Mouse (Mus musculus) hindbrain, embryonic 15.5 days (tissue): Measurements from ENCODE around the gene Smtnl2. TPM values are rescaled to one million over a fixed set of nuclear protein-coding genes. Genes with fewer than 3 reads are reported as not detected.

Experiments used
- ATAC-seq: fragments of 200-750 bp; cut with Nextera tagmentation; 2 replicates; pipeline ENCODE4 v1.8.0; 2017; ENCODE audit warnings: low read depth, moderate number of reproducible peaks, moderate TSS enrichment; ENCODE audit not compliant: low FRiP score
- H3K27ac ChIP-seq: fragments of 300-500 bp; sonication (generic); replicated peaks from 2 replicates; pipeline ENCODE4 v1.5.1; 2015; ENCODE audit warnings: mild to moderate bottlenecking, inconsistent platforms
- H3K27me3 ChIP-seq: fragments of 300-500 bp; sonication (generic); 2 replicates; pipeline ENCODE4 v1.6.1; 2015; ENCODE audit warnings: control low read depth, inconsistent platforms
- H3K36me3 ChIP-seq: fragments of 300-500 bp; sonication (generic); 2 replicates; pipeline ENCODE4 v1.6.1; 2015; ENCODE audit warnings: control low read depth, inconsistent platforms
- H3K4me1 ChIP-seq: fragments of 300-500 bp; sonication (generic); replicated peaks from 2 replicates; pipeline ENCODE4 v1.6.1; 2015; ENCODE audit warnings: control low read depth, inconsistent platforms
- H3K4me2 ChIP-seq: fragments of 300-500 bp; sonication (generic); 2 replicates; pipeline ENCODE4 v1.6.1; 2015; ENCODE audit warnings: moderate library complexity, mild to moderate bottlenecking, inconsistent platforms
- H3K4me3 ChIP-seq: fragments of 300-500 bp; sonication (generic); 2 replicates; pipeline ENCODE4 v1.5.1; 2015; ENCODE audit warnings: mild to moderate bottlenecking, inconsistent platforms
- H3K9ac ChIP-seq: fragments of 300-500 bp; sonication (generic); 2 replicates; pipeline ENCODE4 v1.6.1; 2015; ENCODE audit warnings: inconsistent platforms
- H3K9me3 ChIP-seq: fragments of 300-500 bp; sonication (generic); 2 replicates; pipeline ENCODE4 v1.6.1; 2016; ENCODE audit warnings: control low read depth, inconsistent platforms
- WGBS: fragments of 180-500 bp; shearing (Covaris S2); methylation state at CpG from one replicate; pipeline ENCODE4 v1.1.7; 2015; 5-methylcytosine and 5-hydroxymethylcytosine counted together
- polyA plus RNA-seq: library from polyadenylated mRNA; unstranded; fragments of >200 nt; fragmentation: Nextera tagmentation; extraction: Ambion mirVana; gene quantifications from 2 replicates; pipeline ENCODE4 v1.2.1, GENCODE M21; 2015

Smtnl2 gene
- polyA plus RNA-seq, 1 experiment from 2014 or later: 9.9 TPM

DNA sequence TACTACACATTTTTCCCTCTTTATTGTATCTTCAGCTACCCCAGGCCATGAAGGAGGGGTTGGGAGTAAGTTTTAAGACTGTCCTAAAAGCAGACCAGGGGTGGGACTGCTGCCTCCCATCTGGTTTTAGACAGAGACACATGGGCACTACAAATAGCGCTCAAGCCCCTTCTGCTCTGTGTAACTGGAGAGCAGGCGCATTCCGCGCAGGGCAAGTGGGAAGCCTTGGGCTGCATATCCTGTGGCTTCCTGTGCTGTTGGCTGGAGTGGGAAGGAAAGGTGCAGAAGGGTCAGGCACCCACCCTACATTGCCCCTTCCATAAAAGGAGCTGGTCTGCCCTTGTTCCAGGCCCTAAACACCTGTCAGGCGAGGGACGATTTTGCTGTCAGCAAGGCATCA lies 15.9 kb downstream of the Smtnl2 start:
- Histone ChIP-seq H3K4me3 (no peak overlapping the region), H3K27me3 (no peaks in the 10 kb centered on the region), H3K36me3 (no peaks in the 10 kb centered on the region), H3K9me3 (no peaks in the 10 kb centered on the region), H3K4me2 (no peak overlapping the region), H3K27ac (no peak overlapping the region), H3K9ac (no peak overlapping the region), H3K4me1 (peaks cover 5% of the 10 kb centered on the region; the same call in 1 of the 2 replicates)
- ATAC-seq: no peak
- WGBS: 90% methylated on average over 6 of the region's 6 CpGs

DNA sequence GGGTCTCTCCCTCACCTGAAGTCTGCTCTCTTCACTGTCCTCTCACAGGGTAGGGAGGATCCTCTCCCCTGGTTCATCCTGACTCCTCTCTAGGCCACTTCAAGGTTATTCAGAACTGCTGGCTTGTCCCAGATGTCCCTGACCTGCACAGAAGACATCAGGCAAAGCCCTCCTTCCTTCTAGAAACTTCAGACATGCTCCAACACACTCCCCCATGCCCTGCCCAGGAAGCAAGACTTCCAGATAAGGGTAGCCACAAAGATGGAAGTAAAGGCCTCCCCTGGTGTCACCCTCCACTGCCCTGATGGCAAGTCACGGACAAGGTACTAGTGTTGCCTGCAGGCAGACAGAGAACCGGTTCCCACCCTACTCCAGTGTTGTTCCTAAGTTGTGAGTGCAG lies 16.8 kb downstream of the Smtnl2 start:
- no peak for ATAC-seq
- Histone ChIP-seq H3K4me3 (no peak overlapping the region), H3K9me3 (no peaks in the 10 kb centered on the region), H3K9ac (no peak overlapping the region), H3K27me3 (no peaks in the 10 kb centered on the region), H3K36me3 (no peaks in the 10 kb centered on the region), H3K4me2 (no peak overlapping the region), H3K4me1 (peaks cover 5% of the 10 kb centered on the region; the same call in 1 of the 2 replicates), H3K27ac (no peak overlapping the region)
- WGBS: 89% methylated on average over 2 of the region's 2 CpGs

DNA sequence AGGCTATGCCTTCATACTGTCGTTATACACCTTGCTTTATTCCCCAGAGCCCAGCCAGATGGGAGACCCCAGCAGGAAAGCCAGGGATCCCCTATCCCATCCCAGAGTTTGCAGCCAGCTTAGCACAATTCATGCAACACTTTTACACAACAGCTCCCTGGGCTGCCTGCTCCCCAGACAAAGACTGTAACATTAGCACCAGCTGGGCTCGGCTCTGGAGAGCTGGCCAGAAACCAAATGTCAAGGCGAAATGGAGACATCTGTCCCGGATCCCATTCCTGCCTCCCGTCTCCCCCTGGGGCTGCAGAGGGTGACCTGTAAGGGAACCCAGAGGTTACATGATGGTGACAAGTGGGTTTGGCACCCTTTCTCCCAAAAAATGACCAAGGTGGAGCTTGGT lies 17.8 kb downstream of the Smtnl2 start:
- Histone ChIP-seq H3K4me3 (no peak overlapping the region), H3K9me3 (no peaks in the 10 kb centered on the region), H3K4me2 (no peak overlapping the region), H3K4me1 (peaks cover 5% of the 10 kb centered on the region; the same call in 1 of the 2 replicates), H3K9ac (no peak overlapping the region), H3K36me3 (no peaks in the 10 kb centered on the region), H3K27ac (no peak overlapping the region), H3K27me3 (no peaks in the 10 kb centered on the region)
- no peak for ATAC-seq
- 28% methylated on average over 5 of the region's 5 CpGs for WGBS

DNA sequence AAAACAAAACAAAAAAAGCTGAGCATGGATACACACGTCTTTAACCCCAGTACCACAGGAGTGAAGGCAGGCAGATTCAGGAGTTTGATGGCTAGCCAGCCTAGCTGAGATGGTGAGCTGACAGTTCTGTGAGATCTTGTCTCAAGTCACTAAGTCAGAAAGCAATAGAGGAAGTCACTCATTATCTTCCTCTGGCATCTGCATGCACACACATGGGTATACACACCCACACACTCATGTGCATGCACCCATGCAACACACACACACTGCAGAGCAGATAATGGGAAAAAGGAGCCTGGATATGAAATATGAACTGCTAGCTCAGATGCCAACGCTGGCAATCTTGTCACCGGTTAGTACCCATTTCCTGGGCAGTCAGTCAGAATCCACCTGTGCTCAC lies 18.3 kb downstream of the Smtnl2 start:
- no peaks in the 10 kb centered on the region for H3K36me3 ChIP-seq
- no peak for ATAC-seq
- no peaks in the 10 kb centered on the region for H3K9me3 ChIP-seq
- 81% methylated on average over 3 of the region's 3 CpGs for WGBS
- no peak overlapping the region for H3K27ac ChIP-seq
- H3K4me1 ChIP-seq: peaks cover 5% of the 10 kb centered on the region; the same call in 1 of the 2 replicates
- H3K27me3 ChIP-seq: no peaks in the 10 kb centered on the region
- no peak overlapping the region for H3K4me3 ChIP-seq
- no peak overlapping the region for H3K4me2 ChIP-seq
- no peak overlapping the region for H3K9ac ChIP-seq

DNA sequence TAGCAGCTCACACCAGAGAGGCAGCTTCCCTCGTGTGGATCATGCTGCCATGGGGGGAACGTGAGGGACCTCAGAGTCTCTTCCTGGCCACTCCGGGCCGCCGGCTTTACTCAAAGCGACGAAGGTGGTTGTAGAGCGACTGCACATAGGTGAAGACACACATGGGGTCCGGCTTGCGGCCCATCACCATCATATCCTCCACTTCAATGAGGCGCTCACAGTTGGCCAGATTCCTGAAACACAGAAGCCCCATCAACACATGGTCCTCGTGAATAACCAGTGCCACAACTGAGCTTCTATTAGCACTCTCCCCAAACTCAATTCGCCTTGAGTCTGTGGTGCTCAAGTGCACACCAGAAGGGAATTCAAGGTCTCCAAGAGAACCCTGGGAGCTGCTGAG lies 20.3 kb downstream of the Smtnl2 start:
- no peak overlapping the region for H3K9ac ChIP-seq
- no peak for ATAC-seq
- no peaks in the 10 kb centered on the region for H3K9me3 ChIP-seq
- 92% methylated on average over 13 of the region's 13 CpGs for WGBS
- no peak overlapping the region for H3K4me2 ChIP-seq
- H3K4me1 ChIP-seq: peaks cover 5% of the 10 kb centered on the region; the same call in 1 of the 2 replicates
- no peaks in the 10 kb centered on the region for H3K36me3 ChIP-seq
- no peak overlapping the region for H3K4me3 ChIP-seq
- no peaks in the 10 kb centered on the region for H3K27me3 ChIP-seq
- H3K27ac ChIP-seq: no peak overlapping the region

DNA sequence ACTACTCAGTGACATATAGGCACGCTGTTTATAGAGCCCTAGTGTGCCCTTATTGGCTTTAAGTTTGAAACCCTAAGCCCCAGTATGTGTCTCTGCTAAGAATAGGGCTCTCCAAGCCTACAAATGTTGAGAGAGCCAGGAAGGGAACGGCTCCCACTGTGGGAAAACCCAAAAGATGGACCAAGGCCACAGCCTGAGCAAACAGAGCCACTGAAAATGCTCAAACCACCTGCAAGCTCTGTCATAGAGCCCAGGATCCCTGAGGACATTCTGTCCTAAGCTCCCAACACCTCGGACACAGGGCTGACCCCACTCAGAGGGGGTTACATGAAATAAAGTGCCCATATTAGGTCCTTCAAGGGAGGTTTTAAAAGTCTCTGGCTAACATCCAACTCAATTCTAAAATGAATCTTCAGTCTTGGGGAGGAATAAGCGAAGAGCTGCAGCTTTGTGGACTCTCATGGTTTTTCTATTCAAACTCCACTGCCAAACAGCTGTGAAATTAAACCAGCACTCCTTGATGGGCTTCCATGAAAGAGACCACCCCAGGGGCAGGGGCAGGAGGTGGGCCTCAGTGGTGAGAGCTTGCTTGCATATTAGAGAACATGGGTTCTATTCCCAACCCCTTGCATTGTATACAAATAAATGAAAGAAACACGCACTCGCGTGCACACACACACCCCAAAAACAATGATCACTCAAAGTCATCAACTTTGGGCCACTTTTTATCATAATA lies 21.9 kb downstream of the Smtnl2 start:
- H3K4me2 ChIP-seq: no peak overlapping the region
- H3K9ac ChIP-seq: no peak overlapping the region
- no peak overlapping the region for H3K27ac ChIP-seq
- WGBS: 88% methylated on average over 7 of the region's 7 CpGs
- peaks cover 5% of the 10 kb centered on the region; the same call in 1 of the 2 replicates for H3K4me1 ChIP-seq
- H3K36me3 ChIP-seq: no peaks in the 10 kb centered on the region
- no peaks in the 10 kb centered on the region for H3K9me3 ChIP-seq
- H3K4me3 ChIP-seq: no peak overlapping the region
- no peak for ATAC-seq
- no peaks in the 10 kb centered on the region for H3K27me3 ChIP-seq

DNA sequence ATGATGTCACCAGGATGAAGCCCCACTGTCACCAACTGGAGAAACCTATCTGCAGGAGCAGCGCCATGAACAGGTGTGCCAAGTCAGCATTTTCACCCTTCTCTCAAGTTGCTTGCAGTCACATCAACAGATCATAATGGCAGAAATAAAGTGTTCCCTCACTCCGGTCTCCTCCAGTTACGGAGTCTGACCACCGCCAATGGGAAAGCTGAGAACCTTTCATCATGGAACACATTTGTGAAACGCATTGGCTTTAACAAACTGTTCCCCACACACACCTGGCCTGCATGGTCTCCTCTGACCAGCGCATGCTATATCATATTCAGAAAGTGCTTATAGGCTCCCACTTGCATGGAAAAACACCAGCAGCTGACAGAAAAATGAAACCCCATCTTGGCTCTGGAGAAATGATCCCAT lies 23.4 kb downstream of the Smtnl2 start:
- no peaks in the 10 kb centered on the region for H3K27me3 ChIP-seq
- H3K36me3 ChIP-seq: no peaks in the 10 kb centered on the region
- H3K9ac ChIP-seq: no peak overlapping the region
- 92% methylated on average over 6 of the region's 6 CpGs for WGBS
- no peaks in the 10 kb centered on the region for H3K4me1 ChIP-seq
- H3K4me3 ChIP-seq: no peak overlapping the region
- H3K4me2 ChIP-seq: no peak overlapping the region
- no peak for ATAC-seq
- H3K9me3 ChIP-seq: no peaks in the 10 kb centered on the region
- H3K27ac ChIP-seq: no peak overlapping the region

DNA sequence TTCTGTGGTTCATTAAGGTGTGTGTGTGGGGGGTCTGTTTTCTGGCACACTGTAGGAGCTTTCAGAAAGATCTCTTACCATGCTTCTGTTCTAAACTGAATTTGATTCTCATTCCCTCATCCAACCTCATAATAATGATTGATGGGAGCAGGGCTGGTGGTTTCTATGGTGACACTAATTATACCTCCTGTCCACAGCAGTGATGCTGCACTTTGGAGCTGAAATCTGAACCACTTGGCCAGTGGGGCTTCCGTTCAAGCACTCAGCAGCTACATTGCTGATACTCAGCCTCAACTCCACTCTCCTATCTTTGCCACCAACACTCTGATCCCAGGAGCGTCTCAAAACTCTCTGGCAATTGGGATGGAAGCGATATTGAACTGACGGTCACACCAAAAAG lies 32.2 kb downstream of the Smtnl2 start:
- Histone ChIP-seq H3K27me3 (no peaks in the 10 kb centered on the region), H3K4me3 (no peak overlapping the region), H3K4me2 (no peak overlapping the region), H3K9ac (no peak overlapping the region), H3K4me1 (no peaks in the 10 kb centered on the region), H3K9me3 (no peaks in the 10 kb centered on the region), H3K36me3 (no peaks in the 10 kb centered on the region), H3K27ac (no peak overlapping the region)
- 85% methylated on average over 4 of the region's 4 CpGs for WGBS
- no peak for ATAC-seq

DNA sequence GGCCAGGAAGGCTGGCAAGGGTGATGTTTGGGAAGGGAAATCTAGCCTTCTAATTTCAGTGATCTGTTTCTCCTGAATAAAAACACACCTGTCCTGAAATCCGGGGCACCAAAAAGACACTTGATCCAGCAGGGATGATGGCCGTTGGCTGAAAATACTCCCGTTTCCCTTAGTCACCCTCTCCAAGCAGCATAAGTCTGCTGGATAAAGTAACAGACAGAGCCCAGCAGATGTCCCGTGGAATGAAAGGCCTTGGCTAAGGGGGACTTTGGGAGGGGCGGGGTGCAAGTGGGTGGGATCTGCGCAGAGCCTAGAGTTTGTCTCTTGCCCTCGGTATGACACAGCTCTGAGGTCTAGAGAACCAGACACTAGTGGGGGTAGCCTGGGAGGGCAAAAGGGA lies 33.3 kb downstream of the Smtnl2 start:
- H3K4me3 ChIP-seq: no peak overlapping the region

DNA sequence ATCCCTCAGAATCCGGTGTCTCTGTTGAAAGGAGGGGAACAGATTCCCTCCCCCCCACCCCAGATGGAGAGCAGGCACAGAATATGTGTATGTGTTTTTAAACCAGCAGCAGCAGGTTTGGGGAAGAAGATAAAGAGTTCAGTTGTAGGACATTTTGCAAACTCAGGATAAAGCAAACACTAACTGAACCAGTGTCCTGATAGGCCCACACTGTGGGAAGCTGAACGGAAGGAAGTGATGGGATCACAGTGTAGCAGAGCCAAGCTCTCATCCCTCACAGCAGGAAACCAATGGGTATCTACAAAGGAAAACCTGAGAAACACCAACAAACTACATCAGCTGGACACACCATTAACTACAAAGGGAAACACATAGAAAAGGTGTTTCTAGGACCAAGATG lies 35.0 kb downstream of the Smtnl2 start:
- no peak overlapping the region for H3K4me2 ChIP-seq
- no peak overlapping the region for H3K9ac ChIP-seq
- H3K36me3 ChIP-seq: no peaks in the 10 kb centered on the region
- 82% methylated on average over 2 of the region's 2 CpGs for WGBS
- no peak overlapping the region for H3K27ac ChIP-seq
- no peaks in the 10 kb centered on the region for H3K4me1 ChIP-seq
- no peaks in the 10 kb centered on the region for H3K9me3 ChIP-seq
- no peak for ATAC-seq
- no peaks in the 10 kb centered on the region for H3K27me3 ChIP-seq
- no peak overlapping the region for H3K4me3 ChIP-seq

More for the DNA sequence above, 33.3 kb downstream of the Smtnl2 start:
- Histone ChIP-seq H3K4me2 (no peak overlapping the region), H3K9me3 (no peaks in the 10 kb centered on the region), H3K27me3 (no peaks in the 10 kb centered on the region), H3K9ac (no peak overlapping the region), H3K27ac (no peak overlapping the region), H3K4me1 (no peaks in the 10 kb centered on the region), H3K36me3 (no peaks in the 10 kb centered on the region)
- 75% methylated on average over 7 of the region's 7 CpGs for WGBS
- ATAC-seq: no peak

DNA sequence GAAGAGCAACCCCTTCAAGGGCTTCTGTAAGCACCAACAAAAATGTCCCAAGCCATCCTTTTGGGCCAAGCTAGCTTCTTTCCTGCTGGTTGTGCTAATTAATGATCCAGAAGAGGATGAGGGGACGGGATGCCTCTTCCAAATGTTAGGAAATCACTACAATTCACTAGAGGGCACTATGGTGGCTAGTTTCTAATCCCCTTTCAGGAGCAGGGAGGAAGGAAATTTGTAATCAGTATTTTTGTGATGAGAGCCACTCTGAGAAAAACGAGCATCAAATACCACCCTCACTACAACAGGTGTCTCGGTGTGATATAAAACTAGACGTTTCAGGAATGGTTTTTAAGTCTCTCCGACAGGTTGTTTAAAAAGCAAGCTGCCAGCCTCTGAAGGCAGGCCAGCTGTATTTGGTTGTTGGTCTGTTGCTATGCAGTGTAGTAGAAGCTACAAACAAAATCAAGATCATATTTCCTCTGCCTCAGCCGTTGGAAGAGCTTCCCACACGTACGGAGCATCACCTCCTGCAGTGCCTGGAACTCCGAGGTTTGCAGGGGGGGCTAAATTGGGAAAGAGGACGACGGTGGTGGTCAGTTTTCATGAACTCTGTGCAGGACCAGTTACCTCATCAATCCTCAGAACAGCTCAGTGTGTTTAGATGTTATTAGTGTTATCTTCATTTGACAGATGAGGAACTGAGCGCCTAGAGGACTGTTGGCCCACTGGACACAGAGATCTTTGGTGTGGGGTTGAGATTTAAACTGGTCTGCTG lies 41.4 kb downstream of the Smtnl2 start:
- H3K4me3 ChIP-seq: no peak overlapping the region
- no peaks in the 10 kb centered on the region for H3K36me3 ChIP-seq
- H3K9ac ChIP-seq: no peak overlapping the region
- H3K27me3 ChIP-seq: no peaks in the 10 kb centered on the region
- H3K4me2 ChIP-seq: no peak overlapping the region
- 33% methylated on average over 12 of the region's 12 CpGs for WGBS
- peaks cover 6% of the 10 kb centered on the region; the same call in 1 of the 2 replicates for H3K4me1 ChIP-seq
- H3K27ac ChIP-seq: no peak overlapping the region
- no peak for ATAC-seq
- no peaks in the 10 kb centered on the region for H3K9me3 ChIP-seq

DNA sequence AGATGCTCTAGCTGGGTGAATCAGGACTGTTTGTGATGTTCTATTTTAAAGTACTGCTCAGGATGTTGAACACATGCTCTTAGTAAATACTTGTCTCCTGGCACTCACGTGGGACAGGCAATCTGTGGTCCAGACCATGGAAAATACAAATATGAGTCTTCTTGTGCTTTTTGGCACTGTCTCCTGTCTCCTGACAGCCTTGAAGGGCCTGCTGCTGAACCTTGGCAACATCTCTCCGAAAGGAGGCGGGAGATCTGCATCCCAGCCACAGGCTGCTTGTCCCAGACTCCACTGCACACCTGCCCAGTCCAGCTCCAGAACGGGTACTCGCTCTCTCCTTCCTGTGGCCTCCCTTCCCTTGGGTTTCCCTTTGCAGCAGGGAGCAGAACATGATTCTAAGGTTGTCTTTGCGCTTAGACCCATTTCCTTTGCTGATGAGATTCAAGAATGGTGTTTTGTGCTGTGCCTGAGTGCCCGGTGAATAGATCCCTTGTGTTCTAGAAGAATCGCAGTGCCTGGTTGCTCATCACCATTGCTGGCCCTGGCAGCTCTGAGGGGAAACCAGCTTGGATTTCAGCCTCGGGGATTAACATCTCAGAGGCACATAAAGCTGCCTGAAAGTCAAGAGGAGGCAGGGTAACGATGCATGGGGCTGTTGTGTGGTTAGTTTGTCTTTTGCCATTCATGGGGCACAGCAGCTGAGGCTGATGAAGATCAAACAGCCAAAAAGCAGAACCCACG lies 43.4 kb downstream of the Smtnl2 start:
- no peaks in the 10 kb centered on the region for H3K36me3 ChIP-seq
- WGBS: 46% methylated on average over 11 of the region's 11 CpGs
- H3K9me3 ChIP-seq: no peaks in the 10 kb centered on the region
- no peak overlapping the region for H3K9ac ChIP-seq
- H3K4me2 ChIP-seq: no peak overlapping the region
- H3K27ac ChIP-seq: no peak overlapping the region
- H3K4me1 ChIP-seq: peaks cover 6% of the 10 kb centered on the region; the same call in 1 of the 2 replicates
- H3K27me3 ChIP-seq: no peaks in the 10 kb centered on the region
- no peak for ATAC-seq
- H3K4me3 ChIP-seq: no peak overlapping the region
